Mouse (Mus musculus): ENCODE measurements around the gene Pcbp1.
"Not testable (repeated sequence)": the region's sequence is repeated elsewhere in the genome, so short reads cannot be mapped to it uniquely, and the experiment has no call there.

DNA sequence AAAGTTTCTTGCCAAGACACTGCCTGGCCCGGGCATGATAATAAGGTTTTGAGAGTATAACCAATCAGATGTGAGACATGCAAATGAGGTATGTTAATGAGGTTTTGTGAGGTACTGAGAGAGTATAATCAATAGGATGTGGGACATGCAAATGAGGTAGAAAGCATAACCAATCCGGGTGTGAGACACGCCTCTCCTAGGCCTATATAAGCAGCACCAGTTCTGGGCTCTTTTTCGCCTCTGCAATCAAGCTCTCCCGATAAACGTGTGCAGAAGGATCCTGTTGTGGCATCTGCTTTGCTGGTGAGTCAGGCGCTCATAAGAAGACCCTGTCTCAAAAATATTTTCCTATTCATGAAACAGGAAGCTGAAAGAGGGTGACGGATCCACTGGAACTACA, 35.7 kb downstream of the Pcbp1 start:
- not testable (repeated sequence) for TF ChIP-seq MYC (IDR thresholded peaks at IDR 0.05; ENCODE audit: low read depth, low read length); ELF1 (IDR thresholded peaks at IDR 0.05; ENCODE audit: low read depth, low read length); ZMIZ1 (IDR thresholded peaks at IDR 0.05; ENCODE audit: low read depth, low read length); CTCF (conservative IDR thresholded peaks at IDR 0.05 in 1 of 2, IDR thresholded peaks at IDR 0.05 in 1 of 2; ENCODE audit: low read depth in 2 of 2, low read length in 2 of 2); RAD21 (IDR thresholded peaks at IDR 0.05; ENCODE audit: low read depth, low read length); ZNF384 (IDR thresholded peaks at IDR 0.05; ENCODE audit: low read depth, low read length); USF1 (IDR thresholded peaks at IDR 0.05; ENCODE audit: low read depth, low read length); NELFE (IDR thresholded peaks at IDR 0.05; ENCODE audit: low read depth, low read length)
